Mouse (Mus musculus) inflammation-experienced regulatory T-cells, adult 6 months (primary cell): ENCODE results near the gene Mast4. TPM values are rescaled to one million over a fixed set of nuclear protein-coding genes. Genes with fewer than 3 reads are reported as not detected.
"Not testable (repeated sequence)": the region's sequence is repeated elsewhere in the genome, so short reads cannot be mapped to it uniquely, and the experiment has no call there.

ENCODE experiments used
- ATAC-seq: one replicate; pipeline ENCODE4 v1.8.0; 2017
- polyA plus RNA-seq, 3 experiments: library from polyadenylated mRNA; unstranded; fragments of 100-300 nt; shearing (Covaris generic); gene quantifications; one replicate each; pipeline ENCODE4 v1.2.1; 2017

The Mast4 gene
- 10 to 100 TPM in 2 of 3 experiments, 1 to 10 TPM in 1; 9.4 to 30.8 (median 16.1) TPM for polyA plus RNA-seq

DNA sequence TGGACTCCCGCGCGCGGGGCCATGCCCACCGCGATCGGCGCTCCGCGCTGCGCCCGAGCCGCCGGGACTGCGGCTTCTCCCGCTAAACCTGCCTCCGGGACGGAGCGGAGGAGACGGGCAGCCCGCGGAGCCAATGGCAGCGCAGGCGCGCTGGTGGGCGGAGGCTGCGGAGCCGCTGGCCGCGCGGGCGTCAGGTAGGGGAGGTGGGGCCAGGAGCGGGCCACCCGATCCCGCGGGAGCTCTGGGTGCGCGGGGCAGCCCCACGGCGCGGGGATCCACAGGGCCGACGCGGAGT lies at the start of gene Mast4:
Gene Mast4, minus strand, starts transcription at position 106 of the 295 bp plus-strand sequence.
- ATAC-seq, result no peak

GRCm38 (mm10) chr13:103374495-103374894 lies 40.2 kb upstream of the Mast4 start:
- no peak for ATAC-seq

- ATAC-seq, result no peak
Observed at GRCm38 (mm10) chr13:103369194-103369593, 34.9 kb upstream of the Mast4 start.

DNA sequence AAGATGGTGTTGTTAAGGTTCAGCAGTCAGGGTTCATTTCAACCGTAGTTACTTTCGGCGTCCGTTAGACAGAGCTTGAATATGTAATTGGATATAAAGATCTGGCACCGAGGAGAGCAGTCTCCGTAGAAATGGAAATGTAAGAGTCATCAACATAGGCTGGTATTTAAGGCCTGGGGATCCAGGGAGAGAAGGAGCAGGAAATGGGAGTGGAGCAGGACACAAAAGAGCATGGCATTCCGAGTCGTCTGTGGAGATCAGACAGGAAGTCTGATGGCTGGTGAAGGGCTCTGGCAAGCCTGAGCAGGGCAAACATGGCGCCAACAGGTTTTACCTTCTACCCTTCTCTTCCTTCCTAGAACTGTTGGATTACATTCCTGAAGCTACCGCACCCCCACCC lies 28.9 kb upstream of the Mast4 start:
- no peak for ATAC-seq

GRCm38 (mm10) chr13:103357415-103357814 lies 23.1 kb upstream of the Mast4 start:
- not testable (repeated sequence) for ATAC-seq

DNA sequence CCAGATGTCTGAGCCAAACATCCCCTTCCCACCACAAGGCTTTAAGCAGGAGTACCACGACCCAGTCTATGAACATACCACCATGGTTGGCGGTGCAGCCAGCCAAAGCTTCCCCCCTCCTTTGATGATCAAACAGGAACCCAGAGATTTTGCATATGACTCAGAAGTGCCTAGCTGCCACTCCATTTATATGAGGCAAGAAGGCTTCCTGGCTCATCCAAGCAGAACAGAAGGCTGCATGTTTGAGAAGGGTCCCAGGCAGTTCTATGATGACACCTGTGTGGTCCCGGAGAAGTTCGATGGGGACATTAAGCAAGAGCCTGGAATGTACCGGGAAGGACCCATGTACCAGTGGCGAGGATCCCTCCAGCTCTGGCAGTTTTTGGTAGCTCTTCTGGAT lies 22.6 kb upstream of the Mast4 start:
- ATAC-seq, result not testable (repeated sequence)

DNA sequence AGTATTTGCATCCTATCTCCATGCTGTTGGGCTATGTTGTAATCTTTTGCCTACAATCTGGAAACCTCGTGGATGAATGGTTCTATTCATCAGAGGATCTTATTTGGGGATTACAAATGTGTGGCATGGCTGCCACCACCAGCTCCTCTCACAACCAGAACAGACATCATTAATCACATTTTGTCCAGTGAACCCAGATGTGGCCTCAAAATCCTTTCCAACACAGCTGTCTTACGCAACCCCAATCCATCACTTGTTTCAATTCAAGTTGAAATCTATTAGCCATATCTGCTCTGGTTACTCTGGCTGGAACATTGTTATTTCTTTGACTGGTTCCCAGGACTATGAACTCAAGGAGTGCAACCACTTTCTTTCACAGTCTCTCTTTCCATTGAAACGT lies 20.4 kb upstream of the Mast4 start:
- ATAC-seq, result no peak

DNA sequence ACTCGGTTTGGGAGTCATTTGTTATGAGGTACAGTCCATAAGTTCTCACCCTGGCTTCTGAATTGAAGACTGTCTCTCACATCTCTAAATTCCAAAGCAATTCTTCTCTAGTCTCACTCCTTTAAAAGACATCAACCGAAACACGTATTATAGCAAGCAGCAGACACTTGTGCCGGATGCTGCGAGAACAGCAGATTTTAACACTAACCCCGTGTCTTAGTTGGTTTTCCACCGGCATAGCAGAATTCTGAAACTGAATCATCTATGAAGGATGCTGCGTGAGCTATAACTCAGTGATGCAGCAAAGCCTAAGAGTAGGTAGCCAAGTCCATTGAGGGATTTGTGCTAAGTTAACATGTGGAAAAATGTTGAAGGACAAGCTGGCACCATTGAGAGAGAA lies 10.5 kb upstream of the Mast4 start:
- ATAC-seq, result no peak

DNA sequence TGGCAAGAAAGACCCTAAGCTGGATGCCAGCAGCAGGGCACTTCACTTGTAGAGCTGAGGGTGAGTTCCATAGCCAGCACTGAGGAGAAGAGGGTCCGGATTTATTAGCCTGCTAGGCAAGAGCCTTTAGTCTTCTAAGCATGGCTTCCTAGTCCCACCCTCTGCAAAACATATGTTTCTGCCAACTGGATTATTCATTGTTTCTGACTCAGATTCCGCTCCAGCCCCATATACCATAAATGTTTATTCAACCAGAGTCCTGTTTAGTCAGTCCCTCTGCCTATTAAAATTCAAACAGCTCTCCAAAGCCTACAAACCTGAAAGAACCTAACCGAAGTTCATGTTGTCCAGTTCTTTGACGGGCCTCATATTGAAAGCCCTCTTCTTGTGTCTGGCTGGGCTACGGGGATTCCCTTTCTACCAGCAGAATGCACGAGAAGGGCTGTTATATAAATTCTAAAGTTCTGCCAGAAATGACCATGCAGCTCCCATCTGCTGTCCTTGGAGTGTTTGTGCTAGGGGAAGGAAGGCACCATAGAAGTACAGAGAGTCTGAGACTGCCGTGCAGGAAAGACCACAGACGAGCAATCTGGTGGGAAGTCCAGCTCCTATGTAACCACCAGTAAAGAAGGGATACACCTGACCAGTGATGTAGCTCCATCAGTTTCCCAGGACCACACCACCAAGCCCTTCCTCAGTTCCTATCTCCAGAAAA lies 9.9 kb upstream of the Mast4 start:
- no peak for ATAC-seq

DNA sequence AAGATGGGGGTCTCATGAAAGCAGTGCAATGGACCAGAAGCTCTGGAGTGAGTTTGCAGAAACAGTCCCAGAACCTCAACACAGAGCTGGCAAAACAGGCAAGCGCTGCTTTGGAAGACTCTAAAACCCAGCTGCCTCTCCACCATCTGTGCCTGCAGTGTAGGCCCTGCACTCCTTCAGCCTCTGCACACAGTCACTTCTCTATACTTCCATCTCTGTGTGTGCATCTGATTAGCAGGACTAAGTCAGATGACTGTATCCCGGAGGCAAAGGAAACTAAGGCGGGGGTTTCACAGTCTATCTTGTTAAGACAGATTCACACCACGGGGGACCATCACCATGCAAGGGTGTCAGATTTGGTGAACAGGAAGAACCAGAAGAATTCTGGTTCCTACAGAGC lies 6.7 kb upstream of the Mast4 start:
- no peak for ATAC-seq

DNA sequence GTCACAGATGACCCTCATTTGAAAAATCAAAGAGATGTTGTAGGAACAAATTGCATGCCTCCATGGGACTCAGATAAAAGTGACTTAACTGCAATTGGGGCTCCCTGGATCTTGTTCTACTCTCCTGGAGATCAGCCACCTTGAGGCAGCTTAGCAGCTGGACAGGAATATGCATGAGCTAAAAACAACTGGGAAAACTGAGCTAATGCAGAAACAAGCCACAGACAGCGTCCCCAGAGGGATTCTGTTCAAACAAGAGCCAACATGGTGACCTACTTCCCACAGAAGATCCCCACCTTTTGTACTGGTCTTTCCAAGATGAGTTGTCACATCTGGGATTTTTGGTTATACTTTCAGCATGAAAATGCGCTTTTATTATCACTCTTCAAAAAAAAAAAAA lies 4.3 kb upstream of the Mast4 start:
- ATAC-seq, result no peak

DNA sequence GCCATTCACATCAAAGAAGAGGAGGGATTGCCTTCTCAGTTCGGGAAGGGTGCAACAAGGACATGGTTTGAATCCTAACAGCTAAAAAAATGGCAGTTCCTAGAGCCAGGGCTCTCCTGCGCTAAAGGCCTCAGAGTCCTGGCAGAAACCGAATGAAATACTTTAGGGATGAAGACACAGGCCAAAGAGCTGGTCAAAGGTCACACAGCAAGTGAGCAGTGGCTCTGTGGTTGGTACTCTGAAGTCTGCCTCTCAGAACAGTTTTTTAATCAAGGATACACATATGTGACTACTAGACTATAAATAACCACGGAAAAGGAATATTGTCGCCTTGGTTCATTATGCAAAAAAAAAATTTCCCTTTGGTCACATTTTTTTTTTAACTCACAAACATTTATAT lies 1.9 kb upstream of the Mast4 start:
- no peak for ATAC-seq

GRCm38 (mm10) chr13:103334723-103335458 lies 594 bp upstream of the Mast4 start:
- no peak for ATAC-seq

DNA sequence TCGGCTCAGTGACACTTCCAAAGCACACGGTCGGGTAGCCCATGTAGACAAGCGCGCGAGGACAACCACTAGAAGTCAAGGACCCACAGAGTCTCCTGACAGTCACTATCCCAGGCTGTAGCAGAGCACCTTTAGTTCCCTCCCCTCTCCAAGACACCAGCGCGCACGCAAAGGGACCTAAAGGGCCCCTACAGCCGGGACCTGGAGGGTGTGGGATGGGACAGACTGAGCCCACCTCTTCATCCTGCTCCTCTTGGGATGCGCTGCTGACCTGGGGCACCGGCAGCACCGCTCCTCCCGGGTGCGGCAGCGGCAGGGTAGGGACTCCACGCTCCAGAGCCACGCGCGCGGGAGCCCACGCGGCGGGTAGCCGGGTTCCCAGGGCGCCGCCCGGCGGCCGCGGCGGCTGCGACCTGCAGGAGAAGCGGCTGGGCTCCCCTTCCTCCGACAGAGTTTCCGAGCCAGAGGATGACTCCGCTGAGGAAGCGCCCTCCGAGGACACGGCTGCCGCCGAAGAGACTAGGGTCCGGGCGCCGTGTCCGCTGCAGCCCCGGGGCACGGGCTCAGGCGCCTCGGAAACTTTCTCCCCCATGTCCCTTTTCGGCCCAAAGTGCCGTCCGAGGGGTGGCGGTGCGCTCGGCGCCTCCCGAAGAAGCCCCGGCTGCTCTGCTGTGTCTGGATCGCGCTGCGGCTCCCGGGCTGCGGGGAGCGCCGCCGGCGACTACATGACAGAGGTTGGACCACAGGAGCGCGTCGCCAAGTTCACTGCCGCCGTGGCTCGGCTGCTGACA lies 501 bp downstream of the Mast4 start:
- no peak for ATAC-seq

DNA sequence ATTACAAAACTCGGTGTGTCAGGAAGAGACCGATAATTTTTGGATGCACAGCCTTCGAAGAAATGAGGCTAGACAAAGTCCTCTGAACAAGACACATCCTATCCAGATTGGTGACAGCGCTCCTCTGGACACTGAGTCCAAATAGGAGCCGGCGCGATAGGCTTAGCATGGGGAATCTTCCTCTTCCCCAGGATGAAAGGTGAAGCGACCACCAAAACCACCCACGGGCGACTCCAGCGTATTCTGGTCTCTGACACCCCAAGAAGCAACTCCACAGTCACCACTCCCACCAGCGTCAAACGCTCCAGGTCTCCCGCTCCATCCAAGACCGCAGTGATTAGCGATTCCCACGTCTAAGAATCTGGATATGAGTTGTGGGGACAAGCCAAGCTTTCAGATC lies 1.1 kb downstream of the Mast4 start:
- no peak for ATAC-seq

DNA sequence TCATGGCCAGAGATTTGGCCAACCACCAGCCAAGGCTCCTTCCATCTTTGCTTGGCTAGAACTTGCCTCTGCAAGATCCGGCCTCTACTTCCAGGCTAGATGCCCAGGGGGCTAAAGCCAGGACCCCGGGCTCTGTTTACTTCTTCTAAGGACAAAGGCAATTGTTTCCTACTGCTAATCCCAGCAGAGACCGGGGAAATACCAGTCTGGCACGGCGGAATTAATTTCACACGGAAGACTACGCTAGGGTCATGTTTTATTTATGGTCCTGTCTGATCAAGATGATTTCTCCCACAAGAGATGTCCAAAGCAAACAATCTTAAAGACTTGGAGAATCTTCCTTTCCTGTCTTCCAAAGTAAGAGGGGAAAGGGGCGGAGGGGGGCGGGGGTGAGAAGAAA lies 1.6 kb downstream of the Mast4 start:
- no peak for ATAC-seq

DNA sequence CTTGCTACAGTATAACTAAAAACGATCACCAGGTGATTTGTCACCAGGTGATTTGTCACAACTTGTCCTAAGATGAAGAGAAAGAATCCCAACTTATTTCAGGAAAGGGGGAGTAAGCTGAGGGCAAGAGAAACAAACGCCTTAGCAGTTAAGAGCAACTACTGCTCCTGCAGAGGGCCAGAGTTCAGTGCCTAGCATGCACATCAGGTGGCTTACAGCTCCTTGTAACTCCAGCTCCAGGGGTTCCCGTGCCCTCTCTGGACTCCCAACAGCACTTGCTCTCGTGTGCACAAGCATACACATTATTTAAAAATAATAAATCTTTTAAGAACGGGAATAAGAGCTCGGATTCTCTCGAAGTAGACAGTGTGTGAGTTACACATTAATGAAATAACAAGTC lies 3.2 kb downstream of the Mast4 start:
- ATAC-seq, result no peak

GRCm38 (mm10) chr13:103328299-103328698 lies 6.0 kb downstream of the Mast4 start:
- no peak for ATAC-seq

DNA sequence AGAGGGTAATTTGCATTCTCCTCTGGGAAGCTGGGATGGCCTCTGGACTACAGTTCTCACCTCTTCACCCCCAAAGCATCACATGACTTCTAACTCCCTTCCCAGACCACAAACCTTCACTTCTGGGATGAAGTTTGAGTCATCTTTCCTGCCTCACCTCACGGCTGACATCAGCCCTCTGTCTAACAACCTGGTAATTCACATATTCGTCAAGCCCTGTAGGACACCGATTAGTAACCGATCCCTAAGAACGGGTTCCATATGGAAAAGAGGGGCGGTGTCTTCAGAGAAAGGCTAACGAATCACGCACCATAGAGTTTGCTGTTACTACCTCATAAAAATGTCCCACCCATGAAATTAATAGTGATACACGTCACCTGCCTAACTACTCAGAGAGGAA lies 6.5 kb downstream of the Mast4 start:
- ATAC-seq, result no peak

- no peak for ATAC-seq
Observed at GRCm38 (mm10) chr13:103326186-103326585, 8.1 kb downstream of the Mast4 start.

DNA sequence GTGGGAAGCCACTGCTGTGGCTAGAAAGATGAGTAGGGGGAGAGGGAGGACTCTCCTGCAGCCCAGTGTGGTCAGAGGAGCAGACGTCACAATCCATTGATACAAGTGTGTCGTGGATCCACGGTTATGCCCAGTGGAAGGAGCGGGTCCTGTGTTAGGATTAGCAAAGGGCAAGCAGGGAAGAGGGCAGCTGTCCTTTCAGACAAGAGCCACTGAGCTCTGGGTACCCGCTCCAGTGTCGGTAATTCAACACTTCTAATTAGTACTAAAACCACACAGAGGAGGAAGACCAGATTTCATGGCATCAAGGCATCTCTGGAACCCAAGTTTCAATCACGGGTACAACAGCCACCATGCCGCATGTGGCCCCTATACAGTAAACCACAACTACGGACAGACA lies 14.4 kb downstream of the Mast4 start:
- ATAC-seq, result no peak

DNA sequence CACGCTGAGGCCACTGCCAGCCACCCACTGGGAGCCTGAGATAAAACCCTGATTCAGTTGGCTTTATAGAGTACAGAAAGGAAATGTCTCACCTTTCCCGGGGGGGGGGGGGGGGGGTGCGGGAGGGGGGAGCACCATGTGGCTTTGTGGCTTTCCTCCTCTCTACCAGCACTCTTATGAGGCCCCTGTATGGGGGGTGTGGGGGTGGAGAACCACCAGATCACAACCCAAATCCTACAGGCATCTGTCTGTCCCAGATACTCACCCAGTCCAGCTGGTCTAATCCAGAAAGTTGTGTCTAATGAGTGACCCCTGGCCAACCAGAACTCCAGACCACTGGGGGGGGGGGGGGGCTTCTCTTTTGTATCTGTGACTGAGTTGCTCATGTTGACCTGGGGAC lies 15.0 kb downstream of the Mast4 start:
- ATAC-seq, result no peak

- no peak for ATAC-seq
Observed at GRCm38 (mm10) chr13:103316777-103317367, 17.4 kb downstream of the Mast4 start.
